Mouse (Mus musculus): ENCODE data around the gene Slc7a7.
"Not testable (repeated sequence)": the region's sequence is repeated elsewhere in the genome, so short reads cannot be mapped to it uniquely, and the experiment has no call there.

Gene Slc7a7

DNA sequence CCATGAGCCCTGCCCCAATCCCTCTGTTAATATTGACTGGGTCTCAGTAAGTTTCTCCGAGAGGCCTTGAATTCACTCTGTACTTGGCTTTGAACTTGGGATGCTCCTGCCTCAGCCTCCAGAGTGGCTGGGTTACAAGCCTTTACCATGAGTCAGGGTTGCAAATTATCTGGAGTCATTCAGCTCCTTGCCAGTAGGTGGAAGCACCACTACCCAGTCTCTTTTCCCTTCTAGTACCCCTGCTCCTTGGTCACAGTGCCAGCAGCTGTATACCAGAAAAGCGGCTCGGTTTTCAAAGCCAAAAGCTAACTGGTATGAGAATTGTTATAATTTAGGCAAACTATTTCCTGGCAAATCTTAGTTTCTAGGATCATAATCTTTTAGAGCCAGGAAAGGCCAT, 41.7 kb downstream of the Slc7a7 start:
- DNase-seq (ENCODE audit: low read depth), result no peak

DNA sequence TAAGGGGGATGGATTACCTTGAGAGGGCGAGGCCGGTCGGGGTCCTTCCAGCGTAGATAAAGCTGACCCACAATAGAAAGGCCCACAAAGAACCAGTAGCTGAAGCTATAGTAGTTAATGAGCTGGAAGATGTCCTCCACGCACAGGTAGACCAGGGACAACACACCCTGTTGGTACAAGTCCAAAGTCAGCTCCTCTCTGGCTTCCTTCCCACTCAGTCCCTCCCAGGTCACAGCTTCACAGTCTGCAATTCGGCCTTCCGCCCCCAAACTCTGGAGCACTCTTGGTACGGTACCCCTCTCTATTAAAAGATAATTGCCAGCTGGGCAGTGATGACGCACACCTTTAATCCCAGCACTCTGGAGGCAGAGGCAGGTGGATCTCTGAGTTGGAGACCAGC, 44.7 kb downstream of the Slc7a7 start:
- DNase-seq (ENCODE audit: low read depth), result no peak

DNA sequence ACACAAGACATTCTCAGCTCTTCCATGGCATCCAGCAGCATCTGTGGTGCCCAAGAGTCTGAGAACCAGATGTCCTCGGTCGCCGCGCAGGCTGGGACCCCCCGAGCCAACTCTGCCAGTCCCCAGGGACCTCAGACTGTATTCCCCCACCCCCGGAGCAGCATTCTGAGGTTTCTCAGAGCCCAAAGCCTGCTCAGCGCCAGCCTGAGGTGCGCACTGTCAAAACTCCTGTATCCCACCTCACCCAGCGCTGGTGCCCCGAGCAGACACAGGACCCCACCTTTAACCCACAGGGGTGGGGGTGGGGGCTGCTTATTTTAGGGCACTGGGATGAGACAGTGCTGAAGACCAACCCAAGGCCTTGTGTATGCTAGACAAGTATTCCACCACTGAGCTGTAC, 46.1 kb downstream of the Slc7a7 start:
- no peak for DNase-seq (ENCODE audit: low read depth)

DNA sequence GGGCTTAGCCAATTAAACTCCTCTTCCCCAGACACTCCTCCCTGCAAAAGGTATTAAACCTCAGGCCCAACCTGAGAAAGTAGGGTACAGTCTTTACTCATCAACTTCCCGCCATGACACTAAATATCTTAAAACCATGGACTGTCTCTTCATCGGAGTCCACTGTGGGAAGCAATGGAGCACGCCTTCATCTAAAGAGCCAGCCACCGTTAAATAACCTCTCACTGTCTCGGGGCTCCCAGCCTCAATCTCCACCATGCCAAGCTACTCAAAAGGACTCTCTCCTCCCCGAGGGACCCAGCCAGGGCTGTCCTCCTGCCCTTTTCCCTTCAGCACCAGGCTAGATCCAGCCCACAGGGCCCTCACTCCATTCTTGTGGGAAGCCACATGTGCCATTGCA, 47.0 kb downstream of the Slc7a7 start:
- no peak for DNase-seq (ENCODE audit: low read depth)

DNA sequence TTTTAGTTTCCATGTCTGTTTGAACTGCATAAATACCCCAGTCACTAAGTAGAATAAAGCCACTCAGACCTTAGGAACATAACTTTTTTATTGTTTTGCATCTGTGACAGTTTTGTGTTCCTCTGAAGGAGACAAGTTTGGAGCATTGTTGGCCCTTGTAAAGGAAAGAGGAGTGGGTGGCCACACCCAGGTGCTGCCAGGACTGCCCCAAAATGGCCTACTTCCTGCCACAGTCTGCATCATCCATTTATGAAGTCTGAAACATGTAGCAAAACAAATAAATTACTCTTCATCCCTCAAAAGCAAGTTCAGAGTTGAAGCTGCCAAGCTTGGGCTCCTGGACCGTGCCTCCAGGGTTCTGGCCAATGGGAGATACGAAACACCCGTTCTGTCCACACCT, 48.2 kb downstream of the Slc7a7 start:
- no peak for DNase-seq (ENCODE audit: low read depth)

DNA sequence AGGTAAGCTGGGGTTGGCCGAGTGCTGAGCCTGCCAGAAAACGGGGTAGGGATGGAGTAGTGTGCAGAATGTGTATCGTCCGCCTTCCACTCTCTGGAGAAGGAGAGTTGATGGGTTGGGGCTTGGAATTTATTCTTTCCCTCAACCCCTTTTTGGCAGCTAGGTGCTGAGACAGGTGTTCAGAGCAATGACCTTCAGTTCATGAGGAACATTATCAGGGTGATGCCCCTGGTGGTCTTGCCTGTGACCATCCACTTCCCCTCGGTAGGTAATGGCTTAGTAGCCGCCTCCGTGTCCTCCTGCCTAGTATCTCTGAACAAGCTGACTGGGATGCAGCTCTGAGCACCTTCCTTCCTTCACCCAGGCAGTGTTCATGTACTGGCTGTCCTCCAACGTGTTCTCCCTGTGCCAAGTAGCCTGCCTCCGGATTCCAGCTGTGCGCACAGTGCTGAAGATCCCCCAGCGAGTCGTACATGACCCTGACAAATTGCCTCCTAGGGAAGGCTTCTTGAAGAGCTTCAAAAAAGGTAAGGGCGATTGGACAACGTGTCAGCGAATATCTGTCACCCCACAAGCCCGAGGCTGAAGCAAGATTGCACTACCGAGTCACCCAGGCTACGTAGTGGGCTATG, 50.0 kb downstream of the Slc7a7 start:
- no peak for DNase-seq (ENCODE audit: low read depth)

DNA sequence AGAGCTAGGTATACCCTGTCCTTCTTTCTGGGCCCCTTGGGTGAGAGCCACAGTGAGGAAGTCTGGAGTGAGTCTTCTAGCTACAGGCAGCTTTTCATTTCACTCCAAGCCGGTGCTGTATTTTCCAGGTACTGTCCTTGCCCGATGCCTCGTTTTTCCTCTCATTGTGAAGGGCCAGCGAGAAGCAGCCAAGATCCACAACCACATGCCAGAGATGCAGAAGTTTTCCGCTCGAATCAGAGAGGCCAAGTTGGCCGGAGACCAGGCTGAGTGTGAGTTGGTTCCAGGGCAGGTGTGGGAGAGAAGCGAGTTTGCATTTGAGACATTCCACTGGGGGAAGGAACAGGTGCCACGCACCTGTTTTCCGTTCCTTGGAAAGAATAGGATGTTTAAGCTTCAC, 51.0 kb downstream of the Slc7a7 start:
- DNase-seq (ENCODE audit: low read depth), result no peak

DNA sequence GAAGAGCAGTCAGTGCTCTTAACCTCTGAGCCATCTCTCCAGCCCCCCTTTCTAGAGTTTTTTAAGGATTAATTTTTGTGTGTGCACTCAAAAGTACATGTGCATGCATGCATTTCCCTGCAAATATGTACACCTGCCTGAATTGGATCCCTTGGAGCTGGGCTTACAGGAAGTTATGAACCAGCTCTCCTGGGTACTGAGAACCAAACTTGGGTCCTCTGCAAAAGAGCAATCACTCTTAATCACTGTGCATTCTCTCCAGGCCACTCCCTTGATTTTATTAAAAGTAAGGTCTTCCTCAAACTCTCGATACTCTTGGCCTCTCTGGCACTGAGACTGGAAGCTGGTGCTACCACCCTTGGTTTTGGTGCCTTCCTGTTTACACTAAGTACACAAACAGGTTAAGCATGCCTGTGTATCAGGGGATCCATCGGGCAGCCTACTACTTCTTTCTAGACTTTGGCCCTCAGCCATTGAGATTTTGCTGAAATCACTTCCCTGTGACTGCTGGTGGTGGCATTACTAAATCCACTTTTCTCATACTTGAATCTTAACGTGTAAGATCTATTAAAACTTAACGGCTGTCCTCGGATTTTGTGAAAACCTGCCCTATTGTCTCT, 52.4 kb downstream of the Slc7a7 start:
- DNase-seq (ENCODE audit: low read depth), result no peak

DNA sequence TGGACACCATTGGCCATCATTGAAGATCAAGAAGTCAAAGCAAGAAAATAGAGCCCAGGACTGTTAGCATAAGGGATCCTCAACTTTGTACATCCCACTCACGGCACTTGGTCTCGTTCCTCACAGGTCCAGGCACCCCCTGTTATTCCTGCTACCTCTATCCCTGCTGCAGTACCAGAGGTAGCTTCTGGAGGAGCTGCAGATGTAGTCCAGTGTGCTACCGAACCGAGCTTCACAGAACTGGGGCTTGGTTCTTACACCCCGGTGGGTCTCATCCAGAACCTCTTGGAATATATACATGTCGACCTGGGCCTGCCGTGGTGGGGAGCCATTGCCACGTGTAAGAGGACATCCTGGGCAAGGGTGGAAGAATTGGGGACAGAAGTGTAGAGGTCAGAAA, 54.4 kb downstream of the Slc7a7 start:
- DNase-seq (ENCODE audit: low read depth), result no peak

DNA sequence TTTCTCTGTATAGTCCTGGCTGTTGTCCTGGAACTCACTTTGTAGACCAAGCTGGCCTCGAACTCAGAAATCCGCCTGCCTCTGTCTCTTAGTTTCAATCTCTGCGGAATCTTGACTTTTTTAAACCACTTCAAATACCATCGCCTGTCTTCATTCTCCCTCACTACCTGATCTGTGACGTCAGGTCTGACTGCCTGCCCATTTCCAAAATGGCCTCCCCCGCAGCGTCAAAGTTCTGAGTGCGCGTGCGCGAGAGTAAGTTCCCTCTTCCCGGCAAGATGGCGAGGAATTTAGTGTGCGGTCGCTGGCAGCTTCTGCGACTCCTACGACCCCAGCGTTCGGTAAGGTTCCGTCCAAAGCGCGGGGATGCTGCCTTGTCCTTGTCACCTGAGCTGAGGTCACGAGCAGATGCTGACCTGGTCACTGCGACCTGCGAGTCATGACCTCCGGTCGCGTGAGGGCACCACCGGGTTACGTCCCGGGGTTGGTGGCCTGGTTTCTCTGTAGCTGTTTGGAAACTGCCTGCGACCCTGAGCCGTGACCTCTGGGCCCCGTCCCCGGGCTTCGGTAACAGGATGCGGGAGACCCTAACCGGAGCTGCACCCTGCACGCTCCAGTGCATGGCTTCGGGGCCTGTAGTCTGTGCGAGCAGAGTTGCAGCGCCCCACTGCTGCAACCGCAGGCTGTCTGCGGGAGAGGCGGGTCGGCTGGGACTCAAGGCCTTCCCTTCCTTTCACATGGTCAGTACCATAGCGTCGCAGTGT, 56.8 kb downstream of the Slc7a7 start, which contains the start of gene Oxa1l:
Oxa1l (plus strand) TSS at position 258 of the 764 bp plus-strand sequence.
- DNase-seq (ENCODE audit: low read depth), result peak; percentile 90

DNA sequence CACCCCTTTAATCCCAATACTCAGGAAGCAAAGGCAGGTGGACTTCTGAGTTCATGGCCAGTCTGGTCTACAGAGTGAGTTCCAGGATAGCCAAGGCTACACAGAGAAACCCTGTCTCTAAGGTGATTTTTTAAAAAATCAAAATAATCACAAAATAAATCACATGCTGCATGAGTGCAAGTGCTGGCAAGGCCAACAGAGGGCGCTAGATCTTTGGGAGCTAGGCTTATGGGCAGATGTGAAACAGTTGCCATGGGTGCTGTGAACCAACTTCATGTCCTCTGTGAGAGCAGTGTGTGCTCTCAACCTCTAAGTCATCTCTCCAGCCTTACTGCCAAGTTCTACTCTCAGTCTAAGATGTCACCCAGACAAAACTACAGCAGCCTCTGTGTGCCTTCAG, 63.2 kb downstream of the Slc7a7 start:
- no peak for DNase-seq (ENCODE audit: low read depth)

DNA sequence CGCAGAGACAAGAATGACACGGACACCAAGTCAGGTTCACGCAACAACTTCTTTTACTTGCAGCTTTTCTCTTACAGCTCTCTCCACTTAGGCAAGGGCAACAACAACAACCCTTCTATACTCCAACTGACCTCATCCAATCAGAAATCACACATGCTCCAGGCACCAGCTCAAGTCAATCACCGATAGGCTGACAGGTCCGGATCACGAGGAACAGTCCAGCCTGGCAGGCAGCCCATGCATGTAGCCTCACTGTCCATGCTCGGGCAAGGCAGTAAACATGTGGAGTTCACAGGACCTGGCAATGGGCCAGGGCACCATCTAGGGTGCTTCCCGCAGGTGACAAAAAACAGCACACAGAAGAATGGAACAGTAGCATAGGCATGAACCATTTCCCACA, 65.3 kb downstream of the Slc7a7 start:
- DNase-seq (ENCODE audit: low read depth), result no peak

DNA sequence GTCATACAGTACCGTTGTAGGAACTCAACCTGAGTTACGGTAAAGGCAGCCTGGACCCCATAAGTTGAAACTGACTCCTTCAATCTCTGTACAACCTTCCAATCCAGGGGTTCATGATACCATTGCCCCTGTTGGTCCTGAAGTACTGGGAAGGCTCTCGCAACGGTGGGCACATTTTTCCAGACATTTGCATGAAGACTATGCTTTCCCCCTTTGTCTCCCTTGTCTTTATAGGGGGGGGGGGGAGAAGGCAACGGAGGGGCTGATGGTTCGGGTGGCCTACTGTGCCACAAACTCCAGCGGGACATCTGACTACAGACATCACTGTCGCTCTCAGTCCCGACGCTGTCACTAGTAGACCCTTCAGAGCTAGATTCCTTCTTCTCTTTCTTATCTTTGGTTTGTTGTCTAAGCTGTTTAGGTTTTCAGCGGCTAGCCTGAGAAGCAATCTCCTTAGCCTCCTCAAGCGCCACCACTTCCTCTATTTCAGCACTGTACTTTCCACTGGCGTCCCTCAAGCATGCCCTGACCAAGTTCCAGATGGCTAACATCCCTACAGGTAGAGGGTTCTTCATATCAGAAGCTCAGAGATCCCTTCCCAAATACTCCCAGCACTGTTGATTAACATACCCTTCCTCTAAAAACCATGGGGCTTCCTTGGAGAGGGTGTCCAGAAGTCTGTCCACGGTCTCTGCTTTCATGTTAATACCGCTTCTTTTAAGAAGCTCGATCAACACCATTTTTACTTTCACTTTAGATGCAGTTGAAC, 66.6 kb downstream of the Slc7a7 start:
- not testable (repeated sequence) for DNase-seq (ENCODE audit: low read depth)

DNA sequence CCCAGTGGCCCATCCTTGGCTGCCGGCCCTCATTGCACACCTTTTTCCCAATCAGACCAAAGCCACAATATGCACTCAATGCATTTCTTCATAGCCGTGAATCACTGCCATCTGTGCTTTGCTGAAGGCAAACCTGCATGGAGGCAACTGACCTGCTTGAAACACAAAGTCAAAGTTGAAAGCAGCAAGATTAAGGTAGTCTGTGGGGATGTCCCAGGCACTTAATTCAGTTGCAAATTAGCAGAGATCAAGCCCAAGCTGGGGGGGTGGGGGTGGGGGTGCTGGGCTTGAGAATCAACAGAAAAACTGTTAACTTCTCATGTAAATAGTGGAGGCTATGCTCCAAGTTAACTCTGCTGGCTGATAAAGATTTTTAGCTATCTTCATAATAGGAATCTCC, 75.8 kb downstream of the Slc7a7 start:
- DNase-seq (ENCODE audit: low read depth), result not testable (repeated sequence)

DNA sequence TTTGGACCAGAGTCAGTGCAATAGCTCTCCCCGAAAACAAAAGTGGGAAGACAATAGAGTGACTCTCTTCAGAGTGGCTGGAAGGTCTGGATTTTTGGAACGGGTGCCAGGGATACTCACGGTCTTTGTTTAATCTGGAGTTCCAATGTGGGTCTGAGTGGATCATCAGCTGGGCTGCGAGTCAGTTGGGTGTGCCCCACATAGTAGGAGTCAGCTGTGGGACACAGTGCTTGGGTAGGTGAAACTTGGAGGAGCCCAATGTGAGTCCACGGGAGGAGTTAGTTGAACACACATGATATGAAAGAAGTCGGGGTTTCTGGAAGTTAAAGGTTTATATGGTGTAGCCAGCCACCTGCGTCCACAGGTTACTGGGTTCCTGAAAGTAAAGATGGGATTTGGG, 76.7 kb downstream of the Slc7a7 start:
- DNase-seq (ENCODE audit: low read depth), result no peak

DNA sequence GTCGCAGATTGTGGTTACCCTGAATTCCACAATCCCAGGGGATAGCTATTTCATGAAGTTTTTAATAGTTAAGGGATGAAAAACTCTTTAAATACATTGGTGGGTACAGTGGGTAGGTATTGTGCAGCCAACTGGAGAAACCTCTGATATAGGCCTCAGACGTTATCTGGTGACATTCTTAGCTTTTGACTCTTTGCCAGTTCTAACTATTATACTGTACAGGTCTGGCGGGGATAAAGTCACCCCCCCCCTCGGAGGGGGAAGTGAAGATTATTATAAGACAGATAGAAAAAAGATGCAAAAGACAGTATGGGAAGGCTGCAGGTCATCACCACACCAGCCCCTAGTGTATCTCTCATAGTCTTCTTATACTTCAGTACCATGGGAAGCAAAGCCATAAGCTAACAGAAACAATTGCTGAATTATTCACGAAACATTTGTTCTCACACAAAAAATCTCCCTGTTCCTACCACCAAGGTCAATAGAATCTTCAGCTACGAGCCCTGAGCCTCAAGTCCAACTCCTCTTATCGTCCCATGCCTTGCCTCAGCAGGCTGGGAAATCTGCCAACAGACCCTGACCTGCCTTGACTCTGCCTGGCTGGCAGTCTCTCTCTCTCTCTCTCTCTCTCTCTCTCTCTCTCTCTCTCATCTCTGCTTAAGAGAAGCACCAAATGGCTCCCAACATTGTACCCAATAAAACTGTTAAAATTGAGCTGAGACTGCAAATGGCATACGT, 84.0 kb downstream of the Slc7a7 start:
- no peak for DNase-seq (ENCODE audit: low read depth)

DNA sequence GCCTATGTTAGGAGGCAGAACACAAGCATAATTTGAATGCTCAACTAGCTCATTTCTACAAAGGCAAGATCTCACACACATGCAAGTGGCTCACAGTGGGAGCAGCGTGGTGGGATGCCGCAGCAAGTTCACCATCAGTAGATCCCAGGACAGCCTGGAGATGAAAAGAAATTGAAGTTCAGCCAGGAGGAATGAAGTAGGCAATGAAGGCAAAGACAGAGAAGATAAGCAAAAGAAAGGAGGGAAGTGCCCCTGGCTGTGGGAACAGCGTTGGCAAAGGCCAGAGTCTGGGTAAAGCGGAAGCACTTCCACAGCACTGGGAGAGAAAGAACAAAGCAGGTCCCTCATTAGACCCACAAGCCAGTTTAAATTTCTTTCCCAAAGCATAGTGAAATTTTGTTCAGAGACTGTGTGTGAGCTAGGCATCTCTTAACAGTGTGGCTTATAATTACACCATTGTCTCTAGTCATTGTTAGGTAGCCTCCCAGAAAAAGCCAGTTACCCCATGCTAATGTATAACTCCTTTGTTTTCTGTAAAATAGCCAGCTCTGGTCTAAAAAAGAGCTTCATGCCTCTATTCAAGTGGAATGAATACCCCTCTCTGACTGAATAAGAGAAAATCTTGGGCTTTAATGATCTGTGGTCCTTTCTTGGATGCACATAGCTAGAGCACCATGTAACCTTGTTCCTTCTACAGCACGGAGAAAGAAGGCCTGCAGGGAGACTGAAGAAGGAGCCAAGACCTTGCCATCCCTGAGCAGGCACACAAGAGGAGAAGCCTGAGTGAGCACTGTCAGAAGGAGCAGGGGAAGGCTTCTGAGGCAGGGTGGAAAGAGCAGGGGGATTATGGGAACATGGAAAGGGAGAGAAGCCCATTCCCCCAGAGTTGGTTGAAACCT, 85.2 kb downstream of the Slc7a7 start:
- no peak for DNase-seq (ENCODE audit: low read depth)

DNA sequence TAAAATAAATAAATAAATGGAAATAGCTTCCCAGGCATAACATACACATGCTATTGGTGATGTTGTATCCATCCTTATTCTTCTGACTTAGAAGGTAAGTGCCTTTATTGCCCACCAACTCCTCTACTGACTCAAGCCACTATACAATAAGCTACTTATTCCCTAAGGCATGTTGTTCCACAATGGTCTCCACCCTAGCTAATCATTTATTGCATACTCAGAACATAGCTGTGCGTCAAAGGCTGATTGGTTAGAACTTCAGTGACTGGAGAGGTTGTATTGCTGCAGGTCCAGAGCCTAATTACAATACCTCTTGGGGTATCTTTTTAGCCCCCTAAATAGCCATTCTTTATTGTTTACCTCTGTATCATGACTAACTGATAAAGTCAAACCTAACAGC, 86.4 kb downstream of the Slc7a7 start:
- DNase-seq (ENCODE audit: low read depth), result no peak

DNA sequence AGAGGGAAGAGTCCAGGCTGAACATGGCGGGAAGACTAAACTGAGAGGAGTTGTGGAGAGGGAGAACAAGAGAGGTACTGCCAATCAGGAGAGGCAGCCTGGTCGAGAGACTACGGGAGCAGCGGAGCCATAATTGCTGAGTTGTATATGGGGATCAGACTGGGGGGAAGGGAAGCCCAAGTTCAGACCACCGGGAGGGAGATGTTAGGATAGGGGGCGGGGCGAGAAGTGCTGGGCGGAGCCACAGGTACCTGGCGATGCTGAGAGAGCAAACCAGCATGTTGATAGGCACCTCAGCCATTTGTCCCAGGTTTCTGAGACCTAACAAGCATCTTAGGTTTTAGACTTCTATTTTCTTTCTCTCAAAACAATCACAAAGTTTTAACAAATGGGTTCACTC, 88.4 kb downstream of the Slc7a7 start:
- DNase-seq (ENCODE audit: low read depth), result no peak

DNA sequence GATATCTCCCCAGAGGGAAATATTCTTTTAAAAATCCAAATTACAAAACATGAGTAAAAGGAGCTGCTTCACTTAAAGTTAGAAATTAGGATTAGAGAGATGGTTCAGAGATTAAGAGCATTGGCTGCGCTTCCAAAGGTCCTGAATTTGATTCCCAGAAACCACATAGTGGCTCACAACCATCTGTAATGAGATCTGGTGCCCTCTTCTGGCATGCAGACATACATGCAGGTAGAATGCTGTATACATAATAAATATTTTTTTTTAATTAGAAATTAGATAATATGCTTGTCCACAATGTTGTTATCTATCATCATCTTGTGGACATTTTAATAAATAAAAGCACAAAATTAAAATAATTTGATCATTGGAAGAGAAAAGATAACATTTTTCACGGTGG, 89.0 kb downstream of the Slc7a7 start:
- DNase-seq (ENCODE audit: low read depth), result no peak

DNA sequence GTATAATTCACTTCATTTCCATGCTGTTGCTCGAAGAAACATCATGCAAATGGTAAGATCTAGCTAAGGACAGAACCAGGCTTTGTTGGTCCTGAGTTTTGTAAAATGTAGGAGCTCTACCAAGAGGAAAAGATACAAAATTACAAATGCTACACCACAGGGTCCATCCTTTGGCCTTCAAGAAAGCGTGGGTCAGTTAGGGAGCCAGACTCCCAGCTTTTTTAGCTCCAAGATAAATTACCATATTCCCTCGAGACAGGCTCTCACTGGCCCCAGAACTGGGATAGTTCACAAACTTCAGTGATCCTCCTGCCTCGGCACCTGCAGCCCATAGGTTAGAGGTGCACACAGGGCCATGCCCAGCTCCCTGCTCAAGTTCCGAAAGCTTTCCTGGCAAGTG, 93.1 kb downstream of the Slc7a7 start:
- no peak for DNase-seq (ENCODE audit: low read depth)

All from c-Kit-positive CD71-negative TER-119-negative erythroid progenitor cells, embryonic 14.5 days (primary cell).